Mouse (Mus musculus): Measurements from ENCODE around the gene Uts2b.

DNA sequence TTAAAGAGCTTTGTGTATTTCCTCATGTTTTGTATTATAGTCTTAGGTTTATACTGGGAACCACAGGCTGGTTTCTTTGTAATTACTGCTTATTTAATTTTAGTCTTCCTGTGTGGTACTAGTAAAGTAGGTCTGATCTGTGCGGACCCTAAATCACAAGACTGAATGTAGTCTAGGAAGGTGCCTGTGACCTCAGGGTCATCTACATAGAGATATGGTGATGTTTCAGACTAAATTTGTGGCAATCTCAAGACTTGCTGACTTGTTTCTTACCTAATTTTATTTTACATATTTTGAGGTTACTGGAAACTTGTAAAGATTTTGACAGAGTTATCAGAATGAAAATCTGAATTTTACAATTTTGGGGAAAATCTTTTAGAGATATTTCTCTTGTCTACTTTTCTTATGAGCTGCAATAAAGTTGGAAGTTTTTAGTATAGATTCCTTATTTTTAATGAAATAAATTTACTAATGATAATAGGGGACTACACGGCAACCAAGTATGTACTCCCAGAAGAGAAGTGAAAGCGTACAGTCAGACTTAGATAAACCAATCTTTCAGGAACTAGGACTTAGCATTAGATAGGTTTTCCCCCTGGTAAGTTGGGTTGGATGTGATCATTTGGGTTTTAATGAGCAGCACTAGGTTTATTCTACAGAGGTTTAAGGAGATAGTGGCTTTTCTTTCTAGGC is 29.1 kb upstream of the Uts2b start:
- TF ChIP-seq CTCF (IDR thresholded peaks at IDR 0.05; ENCODE audit: low read depth, low read length): no peak
- TF ChIP-seq GATA1 (IDR thresholded peaks at IDR 0.05; ENCODE audit: borderline replicate concordance, low read length): no peak
- TF ChIP-seq POLR2AphosphoS5 (IDR thresholded peaks at IDR 0.05; ENCODE audit: insufficient replicate concordance, low read depth, low read length): no peak
- no peak for TF ChIP-seq TAL1 (conservative IDR thresholded peaks at IDR 0.05; ENCODE audit: low read depth, low read length)

Measured in G1E (cell line).